Mouse (Mus musculus) hindbrain, embryonic 14.5 days (tissue): ENCODE measurements around the gene 1810009A15Rik. TPM values are rescaled to one million over a fixed set of nuclear protein-coding genes. Genes with fewer than 3 reads are reported as not detected.

Source experiments
- ATAC-seq: fragments of 200-750 bp; cut with Nextera tagmentation; 2 replicates; pipeline ENCODE4 v1.8.0; 2017; ENCODE audit warnings: moderate number of reproducible peaks, mild to moderate bottlenecking, moderate TSS enrichment, moderate library complexity; ENCODE audit not compliant: low FRiP score
- DNase-seq: peaks from one replicate; pipeline ENCODE4 v3.0.0-alpha.2; 2015; ENCODE audit warnings: low spot score
- H3K27ac ChIP-seq: fragments of 300-500 bp; sonication (generic); 2 replicates; pipeline ENCODE4 v1.5.1; 2014; ENCODE audit warnings: mild to moderate bottlenecking, moderate library complexity
- H3K27me3 ChIP-seq: fragments of 300-500 bp; sonication (generic); 2 replicates; pipeline ENCODE4 v1.6.1; 2014; ENCODE audit warnings: mild to moderate bottlenecking, low read length, mixed read lengths; ENCODE audit not compliant: control insufficient read depth, insufficient read depth
- H3K36me3 ChIP-seq: fragments of 300-500 bp; sonication (generic); replicated peaks from 2 replicates; pipeline ENCODE4 v1.6.1; 2014; ENCODE audit not compliant: control insufficient read depth, insufficient read depth
- H3K4me1 ChIP-seq: fragments of 300-500 bp; sonication (generic); replicated peaks from 2 replicates; pipeline ENCODE4 v1.6.1; 2014; ENCODE audit warnings: antibody characterized with exemption, low read length, mixed read lengths; ENCODE audit not compliant: control insufficient read depth, insufficient read depth
- H3K4me2 ChIP-seq: fragments of 300-500 bp; sonication (generic); replicated peaks from 2 replicates; pipeline ENCODE4 v1.6.1; 2014; ENCODE audit warnings: mild to moderate bottlenecking, moderate library complexity
- H3K4me3 ChIP-seq: fragments of 300-500 bp; sonication (generic); replicated peaks from 2 replicates; pipeline ENCODE4 v1.5.1; 2014; ENCODE audit warnings: mild to moderate bottlenecking, low read length
- H3K9ac ChIP-seq: fragments of 300-500 bp; sonication (generic); 2 replicates; pipeline ENCODE4 v1.6.1; 2014
- H3K9me3 ChIP-seq: fragments of 300-500 bp; sonication (generic); 2 replicates; pipeline ENCODE4 v1.6.1; 2016; ENCODE audit warnings: low read length; ENCODE audit not compliant: control insufficient read depth
- WGBS: fragments of 180-500 bp; shearing (Covaris S2); extraction: QIAGEN DNeasy Blood & Tissue Kit; methylation state at CpG from one replicate; pipeline ENCODE4 v1.1.7; 2014; 5-methylcytosine and 5-hydroxymethylcytosine counted together
- polyA plus RNA-seq: library from polyadenylated mRNA; unstranded; fragments of >200 nt; fragmentation: Nextera tagmentation; extraction: Ambion mirVana; gene quantifications from 2 replicates; pipeline ENCODE4 v1.2.1, GENCODE M21; 2014

Gene 1810009A15Rik
- polyA plus RNA-seq, 1 experiment from 2014 or later: 49.2 TPM

- Histone ChIP-seq H3K4me3 (no peak overlapping the region), H3K4me2 (no peak overlapping the region), H3K9me3 (no peaks in the 10 kb centered on the region), H3K27ac (no peak overlapping the region), H3K36me3 (peaks cover 80% of the 10 kb centered on the region), H3K9ac (no peak overlapping the region), H3K27me3 (no peaks in the 10 kb centered on the region), H3K4me1 (no peaks in the 10 kb centered on the region)
- ATAC-seq (no peak), DNase-seq (no peak)
- 98% methylated on average over 3 of the region's 3 CpGs for WGBS
These were observed 25.6 kb downstream of the 1810009A15Rik start for GRCm38 (mm10) chr19:8914212-8914611.

GRCm38 (mm10) chr19:8919000-8919399 lies 30.3 kb downstream of the 1810009A15Rik start:
- WGBS: 94% methylated on average over 3 of the region's 3 CpGs
- H3K9me3 ChIP-seq: no peaks in the 10 kb centered on the region
- H3K4me3 ChIP-seq: peak overlapping the region; percentile 93; the same call in 1 of the 2 replicates

GRCm38 (mm10) chr19:8919684-8920072 lies 31.0 kb downstream of the 1810009A15Rik start:
- H3K27ac ChIP-seq: peak overlapping the region; percentile 84
- peak overlapping the region; percentile 93 for H3K4me3 ChIP-seq
- 73% methylated on average over 6 of the region's 6 CpGs for WGBS
- H3K4me2 ChIP-seq: peak overlapping the region; percentile 69
- ATAC-seq: no peak
- peaks cover 38% of the 10 kb centered on the region for H3K36me3 ChIP-seq
- H3K9ac ChIP-seq: peak overlapping the region; percentile 89; the same call in 1 of the 2 replicates
- H3K9me3 ChIP-seq: no peaks in the 10 kb centered on the region
- no peak for DNase-seq
- peaks cover 17% of the 10 kb centered on the region for H3K4me1 ChIP-seq
- no peaks in the 10 kb centered on the region for H3K27me3 ChIP-seq

More at GRCm38 (mm10) chr19:8919000-8919399, 30.3 kb downstream of the 1810009A15Rik start:
- DNase-seq (no peak), ATAC-seq (no peak)
- H3K9ac ChIP-seq: no peak overlapping the region
- H3K27ac ChIP-seq: no peak overlapping the region
- no peak overlapping the region for H3K4me2 ChIP-seq
- peaks cover 44% of the 10 kb centered on the region for H3K36me3 ChIP-seq
- H3K27me3 ChIP-seq: no peaks in the 10 kb centered on the region
- H3K4me1 ChIP-seq: peaks cover 17% of the 10 kb centered on the region

- H3K27me3 ChIP-seq: no peaks in the 10 kb centered on the region
- H3K4me3 ChIP-seq: peak within 1 kb of the TSS; percentile 93
- peak within 1 kb of the TSS; percentile 89 for H3K9ac ChIP-seq
- ATAC-seq (peak; percentile 98), DNase-seq (peak; percentile 89)
- peak within 1 kb of the TSS; percentile 69 for H3K4me2 ChIP-seq
- no peaks in the 10 kb centered on the region for H3K9me3 ChIP-seq
- H3K27ac ChIP-seq: peak within 1 kb of the TSS; percentile 84
- H3K4me1 ChIP-seq: peaks cover 17% of the 10 kb centered on the region
- WGBS: 3% methylated on average over 40 of the region's 50 CpGs
- H3K36me3 ChIP-seq: peaks cover 34% of the 10 kb centered on the region
These were observed 31.6 kb downstream of the 1810009A15Rik start, which contains the start of gene B3gat3 for GRCm38 (mm10) chr19:8920073-8920736. TSS of gene B3gat3 (plus strand) at chr19:8920374.

- H3K36me3 ChIP-seq: peaks cover 34% of the 10 kb centered on the region
- H3K4me3 ChIP-seq: peak overlapping the region; percentile 93
- H3K27me3 ChIP-seq: no peaks in the 10 kb centered on the region
- H3K9ac ChIP-seq: peak overlapping the region; percentile 89
- peak overlapping the region; percentile 84 for H3K27ac ChIP-seq
- H3K4me2 ChIP-seq: peak overlapping the region; percentile 69
- no peak; the same call in 1 of the 2 replicates for ATAC-seq
- H3K4me1 ChIP-seq: peaks cover 17% of the 10 kb centered on the region
- H3K9me3 ChIP-seq: no peaks in the 10 kb centered on the region
- WGBS: 2% methylated on average over 6 of the region's 6 CpGs
- DNase-seq: peak; percentile 55
These were observed 32.2 kb downstream of the 1810009A15Rik start for GRCm38 (mm10) chr19:8920836-8921291.

GRCm38 (mm10) chr19:8921741-8922140 lies 33.1 kb downstream of the 1810009A15Rik start:
- peak overlapping the region; percentile 89 for H3K9ac ChIP-seq
- no peaks in the 10 kb centered on the region for H3K27me3 ChIP-seq
- DNase-seq (no peak), ATAC-seq (no peak)
- H3K27ac ChIP-seq: no peak overlapping the region
- peaks cover 17% of the 10 kb centered on the region for H3K4me1 ChIP-seq
- peak overlapping the region; percentile 69 for H3K4me2 ChIP-seq
- 81% methylated on average over 9 of the region's 9 CpGs for WGBS
- H3K36me3 ChIP-seq: peaks cover 34% of the 10 kb centered on the region
- no peaks in the 10 kb centered on the region for H3K9me3 ChIP-seq
- peak overlapping the region; percentile 93 for H3K4me3 ChIP-seq

GRCm38 (mm10) chr19:8926766-8927165 lies 38.1 kb downstream of the 1810009A15Rik start:
- H3K4me2 ChIP-seq: no peak overlapping the region
- ATAC-seq (no peak), DNase-seq (no peak)

GRCm38 (mm10) chr19:8927891-8928525 lies 39.4 kb downstream of the 1810009A15Rik start:
- DNase-seq (no peak), ATAC-seq (no peak)
- Histone ChIP-seq H3K4me3 (no peak overlapping the region), H3K27ac (no peak overlapping the region), H3K36me3 (peaks cover 34% of the 10 kb centered on the region), H3K9ac (no peak overlapping the region), H3K4me1 (peaks cover 11% of the 10 kb centered on the region; the same call in 1 of the 2 replicates), H3K27me3 (no peaks in the 10 kb centered on the region), H3K4me2 (no peak overlapping the region), H3K9me3 (no peaks in the 10 kb centered on the region)
- WGBS: 90% methylated on average over 12 of the region's 12 CpGs

More at GRCm38 (mm10) chr19:8926766-8927165, 38.1 kb downstream of the 1810009A15Rik start:
- Histone ChIP-seq H3K27me3 (no peaks in the 10 kb centered on the region), H3K4me3 (no peak overlapping the region), H3K36me3 (peaks cover 36% of the 10 kb centered on the region), H3K27ac (no peak overlapping the region), H3K4me1 (peaks cover 13% of the 10 kb centered on the region), H3K9me3 (no peaks in the 10 kb centered on the region), H3K9ac (no peak overlapping the region)
- 100% methylated on average over 2 of the region's 2 CpGs for WGBS

- Histone ChIP-seq H3K4me2 (peak overlapping the region; percentile 73), H3K4me1 (peaks cover 11% of the 10 kb centered on the region; the same call in 1 of the 2 replicates), H3K27me3 (no peaks in the 10 kb centered on the region), H3K9ac (peak overlapping the region; percentile 69), H3K4me3 (peak overlapping the region; percentile 50), H3K9me3 (no peaks in the 10 kb centered on the region), H3K27ac (no peak overlapping the region), H3K36me3 (peaks cover 29% of the 10 kb centered on the region)
- DNase-seq (no peak), ATAC-seq (peak; percentile 56; the same call in 1 of the 2 replicates)
- 22% methylated on average over 16 of the region's 16 CpGs for WGBS
These were observed 40.1 kb downstream of the 1810009A15Rik start for GRCm38 (mm10) chr19:8928689-8929223.
